Mouse (Mus musculus) heart, adult 2 months (tissue): ENCODE data around the gene Arhgef25. TPM values are rescaled to one million over a fixed set of nuclear protein-coding genes. Genes with fewer than 3 reads are reported as not detected.
"Not testable (repeated sequence)": the region's sequence is repeated elsewhere in the genome, so short reads cannot be mapped to it uniquely, and the experiment has no call there.

ENCODE experiments used
- DNase-seq, 2 experiments: peaks; one replicate each; pipeline ENCODE4 v3.0.0; 2021
- H3K27ac ChIP-seq: fragments of 200-600 bp; 2 replicates; pipeline ENCODE4 v1.8.1; 2022
- H3K27me3 ChIP-seq: fragments of 200-500 bp; 2 replicates; pipeline ENCODE4 v1.6.1; 2012; ENCODE audit warnings: mild to moderate bottlenecking, low read length, inconsistent platforms, mixed read lengths; ENCODE audit not compliant: control insufficient read depth, insufficient read depth
- H3K36me3 ChIP-seq: fragments of 200-500 bp; 2 replicates; pipeline ENCODE4 v1.6.1; 2012; ENCODE audit warnings: low read length, inconsistent platforms; ENCODE audit not compliant: control insufficient read depth, insufficient read depth
- H3K4me1 ChIP-seq: fragments of 200-500 bp; 2 replicates; pipeline ENCODE4 v1.6.1; 2011; ENCODE audit warnings: low read length; ENCODE audit not compliant: control insufficient read depth, insufficient read depth
- H3K4me3 ChIP-seq: fragments of 200-600 bp; 2 replicates; pipeline ENCODE4 v1.8.1; 2022
- H3K79me2 ChIP-seq: fragments of 200-500 bp; replicated peaks from 2 replicates; pipeline ENCODE4 v1.6.1; 2012; ENCODE audit warnings: mild to moderate bottlenecking, inconsistent platforms, low read length, moderate library complexity, mixed read lengths; ENCODE audit not compliant: control insufficient read depth, insufficient read depth
- H3K9ac ChIP-seq: fragments of 200-500 bp; 2 replicates; pipeline ENCODE4 v1.6.1; 2012; ENCODE audit warnings: low read depth, mild to moderate bottlenecking, control low read depth, inconsistent platforms, low read length, mixed read lengths
- CTCF ChIP-seq: fragments of 200-600 bp; IDR thresholded peaks from 2 replicates; pipeline ENCODE4 v1.8.1; 2022; ENCODE audit warnings: antibody characterized with exemption, mild to moderate bottlenecking, moderate library complexity
- EP300 ChIP-seq: fragments of 200-500 bp; IDR thresholded peaks from 2 replicates; pipeline ENCODE4 v1.6.1; 2011; ENCODE audit warnings: low read depth, low read length, control low read depth; ENCODE audit not compliant: insufficient read depth
- POLR2A ChIP-seq: fragments of 200-500 bp; IDR thresholded peaks from 2 replicates; pipeline ENCODE4 v1.6.1; 2011; ENCODE audit warnings: mild to moderate bottlenecking, low read depth, low read length, control low read depth; ENCODE audit not compliant: insufficient read depth
- WGBS: fragments of 180-500 bp; shearing (Covaris S2); methylation state at CpG from one replicate; pipeline ENCODE4 v1.1.7; 2018; 5-methylcytosine and 5-hydroxymethylcytosine counted together
- intact Hi-C: fragments of 180-260 bp; cut with DNase I; formaldehyde crosslinking; loops from one replicate; pipeline ENCODE4 v1.15.1; 2025
- polyA plus RNA-seq: library from polyadenylated mRNA; depleted of rRNA; stranded (reverse); fragments of >200 nt; gene quantifications from 2 replicates; pipeline ENCODE4 v1.2.3, GENCODE M21; 2012
- total RNA-seq, 2 experiments: library from RNA; stranded (reverse); gene quantifications; 2 replicates each; pipeline ENCODE4 v1.2.3; 2021

The Arhgef25 gene
- total and polyA plus RNA-seq, 3 experiments, result 9.8 to 18.2 (median 10.1) TPM

- H3K36me3 ChIP-seq, result no peaks in the 10 kb centered on the region
- no peaks in the 10 kb centered on the region for H3K27me3 ChIP-seq
- H3K27ac ChIP-seq, result peak overlapping the region; percentile 91
- TF ChIP-seq EP300 (0 out of 2 replicates have a peak, but pooled peaks have one; percentile 39), POLR2A (peak; percentile 78), CTCF (no peak)
- peak; percentile 64 to 82 for DNase-seq
- no peaks in the 10 kb centered on the region for H3K79me2 ChIP-seq
- WGBS, result 12% methylated on average over 5 of the region's 5 CpGs
- H3K9ac ChIP-seq, result peak overlapping the region; percentile 21; the same call in 1 of the 2 replicates
- peaks cover 1% of the 10 kb centered on the region; the same call in 1 of the 2 replicates for H3K4me1 ChIP-seq
- peak overlapping the region; percentile 84 for H3K4me3 ChIP-seq
- intact Hi-C loops, result no loop called here
These were observed 6.5 kb upstream of the Arhgef25 start for GRCm38 (mm10) chr10:127196392-127196791.

- under 1% methylated on average over 45 of the region's 47 CpGs for WGBS
- peaks cover 3% of the 10 kb centered on the region; the same call in 1 of the 2 replicates for H3K4me1 ChIP-seq
- H3K27me3 ChIP-seq, result no peaks in the 10 kb centered on the region
- H3K79me2 ChIP-seq, result no peaks in the 10 kb centered on the region
- peak within 1 kb of the TSS; percentile 84 for H3K4me3 ChIP-seq
- peak within 1 kb of the TSS; percentile 81 for H3K9ac ChIP-seq
- intact Hi-C loops, result loop anchor here (2.0 kb wide), 1 partner anchor 15 kb away; the partner anchor contains the start of gene Slc26a10
- TF ChIP-seq POLR2A (no peak), EP300 (no peak), CTCF (no peak)
- H3K36me3 ChIP-seq, result no peaks in the 10 kb centered on the region
- H3K27ac ChIP-seq, result peak within 1 kb of the TSS; percentile 91
- DNase-seq, result peak; percentile 60 to 61
These were observed 5.6 kb upstream of the Arhgef25 start, which contains the start of gene Dtx3 for GRCm38 (mm10) chr10:127195328-127196129. TSS of gene Dtx3 (minus strand) at chr10:127195728.

- TF ChIP-seq POLR2A (peak; percentile 46), EP300 (no peak)
- peak; percentile 82 for DNase-seq
- H3K27ac ChIP-seq, result peak overlapping the region; percentile 91
- H3K79me2 ChIP-seq, result no peaks in the 10 kb centered on the region
- WGBS, result 10% methylated on average over 22 of the region's 22 CpGs
- H3K27me3 ChIP-seq, result no peaks in the 10 kb centered on the region
- H3K4me3 ChIP-seq, result peak overlapping the region; percentile 84
- peaks cover 3% of the 10 kb centered on the region; the same call in 1 of the 2 replicates for H3K4me1 ChIP-seq
- intact Hi-C loops, result loop anchor here (2.0 kb wide), 1 partner anchor 14 kb away; the partner anchor contains the start of gene Slc26a10
- no peaks in the 10 kb centered on the region for H3K36me3 ChIP-seq
- peak overlapping the region; percentile 81 for H3K9ac ChIP-seq
These were observed 4.8 kb upstream of the Arhgef25 start for GRCm38 (mm10) chr10:127194428-127195327.

DNA sequence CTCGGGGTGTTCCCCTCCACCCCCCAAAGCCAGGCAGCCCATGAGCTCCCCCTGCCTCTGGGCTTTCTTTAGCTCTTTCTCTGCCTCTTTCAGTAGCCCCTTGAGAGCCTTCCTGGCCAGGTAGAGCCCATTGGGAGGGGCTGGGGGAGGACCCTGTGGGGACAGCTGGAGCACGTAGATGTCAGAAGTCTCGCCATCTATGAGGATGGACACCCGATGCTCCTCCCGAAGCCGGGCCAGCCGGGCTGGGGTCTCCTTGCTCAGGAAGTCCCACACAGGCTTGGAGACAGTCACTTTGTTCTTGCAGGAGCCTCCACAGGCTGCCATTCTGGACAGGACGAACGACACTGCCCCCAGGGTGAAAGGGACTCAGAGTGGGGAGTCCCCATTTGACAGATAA is 3.1 kb upstream of the Arhgef25 start:
- WGBS, result 85% methylated on average over 9 of the region's 9 CpGs
- intact Hi-C loops, result no loop called here
- Histone ChIP-seq H3K79me2 (no peaks in the 10 kb centered on the region), H3K4me1 (peaks cover 3% of the 10 kb centered on the region; the same call in 1 of the 2 replicates), H3K4me3 (no peak overlapping the region), H3K27ac (no peak overlapping the region; the same call in 1 of the 2 replicates), H3K9ac (no peak overlapping the region), H3K27me3 (no peaks in the 10 kb centered on the region), H3K36me3 (no peaks in the 10 kb centered on the region)
- peak in 1 of 2 experiments; percentile 24 for DNase-seq
- no peak for TF ChIP-seq EP300
- no peak for TF ChIP-seq POLR2A

DNA sequence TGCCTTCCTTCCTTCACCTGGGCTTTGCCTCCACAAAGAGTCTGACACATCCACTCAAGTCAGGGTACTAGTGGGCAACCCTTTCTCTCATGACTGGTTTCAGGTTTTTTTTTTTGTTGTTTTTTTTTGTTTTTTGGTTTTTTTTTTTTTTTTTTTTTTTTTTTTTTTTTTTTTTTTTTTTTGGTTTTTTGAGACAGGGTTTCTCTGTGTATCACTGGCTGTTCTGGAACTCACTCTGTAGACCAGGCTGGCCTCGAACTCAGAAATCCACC is 2.1 kb upstream of the Arhgef25 start:
- DNase-seq, H3K9ac ChIP-seq, H3K36me3 ChIP-seq, H3K27ac ChIP-seq, intact Hi-C loops, H3K4me1 ChIP-seq, H3K79me2 ChIP-seq, H3K4me3 ChIP-seq, H3K27me3 ChIP-seq: not testable (repeated sequence)
- 55% methylated on average over 1 of the region's 1 CpGs for WGBS
